Mouse (Mus musculus) erythroid progenitor cell, adult 5-6 weeks (primary cell): ENCODE results near the gene Cers4. TPM values are rescaled to one million over a fixed set of nuclear protein-coding genes. Genes with fewer than 3 reads are reported as not detected.

Experiments
- ATAC-seq: replicated peaks from 2 replicates; pipeline ENCODE4 v1.8.0; 2016; ENCODE audit warnings: moderate number of reproducible peaks, mild to moderate bottlenecking, moderate TSS enrichment, inconsistent platforms; ENCODE audit not compliant: poor library complexity, low FRiP score, severe bottlenecking
- total RNA-seq, 2 experiments: library from RNA; stranded (forward) in 1 of 2; stranded (reverse) in 1 of 2; fragments of 150-400 nt in 1 of 2; fragments of 186-747, 209-891 nt in 1 of 2; gene quantifications; 2 replicates each; pipeline versions ENCODE4 v1.2.3 to v1.2.4; 2015 to 2017; ENCODE audit warnings: low replicate concordance in 2 of 2

The Cers4 gene
- total RNA-seq (2015; ENCODE audit: low replicate concordance) (0.84 and 1.8 TPM in 2 replicates), total RNA-seq (2017; ENCODE audit: low replicate concordance) (0.53 and 0.64 TPM in 2 replicates)

- peak; percentile 63; the same call in 1 of the 2 replicates for ATAC-seq
Measured at GRCm38 (mm10) chr8:4492851-4493685, at the start of gene Cers4. Cers4 (plus strand) TSS chr8:4493026.

GRCm38 (mm10) chr8:4458165-4458564 lies 34.7 kb upstream of the Cers4 start:
- ATAC-seq, result no peak

GRCm38 (mm10) chr8:4463061-4463460 lies 29.8 kb upstream of the Cers4 start:
- no peak for ATAC-seq

GRCm38 (mm10) chr8:4474419-4475187 lies 18.2 kb upstream of the Cers4 start:
- ATAC-seq, result no peak

- ATAC-seq, result no peak
Measured at GRCm38 (mm10) chr8:4481154-4481553, 11.7 kb upstream of the Cers4 start.

GRCm38 (mm10) chr8:4481586-4481985 lies 11.2 kb upstream of the Cers4 start:
- ATAC-seq, result no peak

GRCm38 (mm10) chr8:4482501-4482900 lies 10.3 kb upstream of the Cers4 start:
- no peak for ATAC-seq

GRCm38 (mm10) chr8:4483330-4483729 lies 9.5 kb upstream of the Cers4 start:
- no peak for ATAC-seq

GRCm38 (mm10) chr8:4493686-4494440 lies 1.0 kb downstream of the Cers4 start:
- ATAC-seq, result no peak

- ATAC-seq, result no peak
Measured at GRCm38 (mm10) chr8:4495976-4496375, 3.1 kb downstream of the Cers4 start.

GRCm38 (mm10) chr8:4497610-4498009 lies 4.8 kb downstream of the Cers4 start:
- no peak for ATAC-seq

GRCm38 (mm10) chr8:4505364-4505763 lies 12.5 kb downstream of the Cers4 start:
- ATAC-seq, result no peak

- ATAC-seq, result no peak
Measured at GRCm38 (mm10) chr8:4507527-4507926, 14.7 kb downstream of the Cers4 start.

- no peak for ATAC-seq
Measured at GRCm38 (mm10) chr8:4510824-4511223, 18.0 kb downstream of the Cers4 start.

GRCm38 (mm10) chr8:4511429-4512115 lies 18.7 kb downstream of the Cers4 start:
- no peak for ATAC-seq

GRCm38 (mm10) chr8:4512116-4512495 lies 19.3 kb downstream of the Cers4 start:
- ATAC-seq, result no peak

GRCm38 (mm10) chr8:4516162-4516561 lies 23.3 kb downstream of the Cers4 start:
- ATAC-seq, result no peak

GRCm38 (mm10) chr8:4521472-4521871 lies 28.6 kb downstream of the Cers4 start:
- no peak for ATAC-seq

- ATAC-seq, result no peak
Measured at GRCm38 (mm10) chr8:4523525-4523924, 30.7 kb downstream of the Cers4 start.
